In the genomic region with DNA sequence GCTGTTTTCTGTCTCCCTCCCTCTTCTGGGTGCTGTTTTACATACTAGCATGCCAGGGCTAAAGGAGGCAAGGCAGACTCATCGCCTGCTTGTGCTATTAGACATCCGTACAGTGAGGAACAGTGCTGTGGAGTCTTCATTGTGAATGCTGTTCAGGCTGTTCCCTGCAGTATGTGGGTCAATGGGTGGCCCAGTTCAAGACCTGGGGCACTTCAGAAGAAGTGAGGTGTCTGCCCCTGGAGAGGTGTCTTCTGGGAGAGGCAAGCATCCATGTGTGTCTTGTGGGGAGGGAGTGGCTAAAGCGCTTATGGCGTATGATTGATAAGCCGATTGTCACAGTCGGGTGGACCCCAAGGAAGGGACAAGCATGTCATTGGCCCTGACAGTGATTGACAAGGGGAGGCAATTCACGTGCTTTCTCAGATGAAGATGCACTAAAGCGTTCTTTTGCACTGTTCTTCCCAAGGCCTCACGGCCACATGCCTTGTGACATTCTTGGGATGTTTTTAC, we compare ENCODE assay signal across 10 mouse cellular contexts.
DNase-seq lines count a peak whose midpoint lies in the region; ATAC-seq and TF ChIP-seq lines count a peak whose summit lies in the region.
"Had no signal": no experiment of that assay in that cellular context is flagged by ENCODE, and none has a peak within 500 bp of the region (broad histone marks: within the 10 kb centered on the region; RNA-seq: fewer than 3 reads in every experiment).

No protein-coding gene starts in this region.

- no peaks in the 10 kb centered on the region for H3K9me3 ChIP-seq in heart, embryonic 10.5 days
- no peaks in the 10 kb centered on the region for H3K9me3 ChIP-seq in intestine, embryonic 15.5 days
- H3K9me3 ChIP-seq in neural tube, embryonic 15.5 days (replicated peaks): no peaks in the 10 kb centered on the region

- no peak for DNase-seq in heart, embryonic 10.5 days (ENCODE audit: low spot score)
- DNase-seq in heart, adult 8-10 months (ENCODE audit: low spot score): no peak
- DNase-seq in layer of hippocampus, adult 2 months (ENCODE audit: low spot score in 2 of 2): no peak
- no peak for DNase-seq in layer of hippocampus, adult 8-10 months (ENCODE audit: low spot score in 2 of 2)
- no peak for DNase-seq in adrenal gland, postnatal 14 days
- DNase-seq in thymus, postnatal 0 days (ENCODE audit: low spot score): no peak

- H3K9ac ChIP-seq in intestine, embryonic 15.5 days: no peak overlapping the region
- no peak overlapping the region for H3K9ac ChIP-seq in neural tube, embryonic 15.5 days (replicated peaks)

- H3K27me3 ChIP-seq in heart, embryonic 10.5 days (ENCODE audit: insufficient read depth, poor library complexity, severe bottlenecking): peaks cover 19% of the 10 kb centered on the region; the same call in 1 of the 2 replicates
- no peaks in the 10 kb centered on the region for H3K27me3 ChIP-seq in intestine, embryonic 15.5 days (replicated peaks)
- H3K27me3 ChIP-seq in neural tube, embryonic 15.5 days (replicated peaks): no peaks in the 10 kb centered on the region
- H3K27me3 ChIP-seq: Patski had no signal

- no peaks in the 10 kb centered on the region for H3K36me3 ChIP-seq in heart, embryonic 10.5 days
- H3K36me3 ChIP-seq in intestine, embryonic 15.5 days: no peaks in the 10 kb centered on the region
- no peaks in the 10 kb centered on the region for H3K36me3 ChIP-seq in neural tube, embryonic 15.5 days

- 50% methylated on average over 9 of the region's 9 CpGs for WGBS in heart, embryonic 10.5 days
- 63% methylated on average over 9 of the region's 9 CpGs for whole genome bisulfite sequencing in intestine, embryonic 15.5 days
- WGBS in neural tube, embryonic 15.5 days: 74% methylated on average over 9 of the region's 9 CpGs

- H3K27ac ChIP-seq in heart, embryonic 10.5 days: peak overlapping the region; percentile 2; the same call in 1 of the 2 replicates
- H3K27ac ChIP-seq in layer of hippocampus, adult 2 months: peak overlapping the region; percentile 81
- peak overlapping the region; percentile 1; the same call in 1 of the 2 replicates for H3K27ac ChIP-seq in intestine, embryonic 15.5 days
- H3K27ac ChIP-seq in neural tube, embryonic 15.5 days (replicated peaks): peak overlapping the region; percentile 23; the same call in 1 of the 2 replicates

- H3K4me2 ChIP-seq in intestine, embryonic 15.5 days (replicated peaks): no peak overlapping the region
- no peak overlapping the region for H3K4me2 ChIP-seq in neural tube, embryonic 15.5 days

- no peak overlapping the region for H3K4me3 ChIP-seq in heart, embryonic 10.5 days
- no peak overlapping the region for H3K4me3 ChIP-seq in layer of hippocampus, adult 2 months
- H3K4me3 ChIP-seq in intestine, embryonic 15.5 days (replicated peaks): no peak overlapping the region
- H3K4me3 ChIP-seq in neural tube, embryonic 15.5 days (replicated peaks): no peak overlapping the region
- H3K4me3 ChIP-seq: myocyte had no signal

- no peak for ATAC-seq in intestine, embryonic 15.5 days
- ATAC-seq in neural tube, embryonic 15.5 days (ENCODE audit: low FRiP score): peak; percentile 7; the same call in 1 of the 2 replicates

- TF ChIP-seq CTCF in layer of hippocampus, adult 2 months (conservative IDR thresholded peaks at IDR 0.05): no peak

- peaks cover 79% of the 10 kb centered on the region for H3K4me1 ChIP-seq in heart, embryonic 10.5 days
- peaks cover 51% of the 10 kb centered on the region for H3K4me1 ChIP-seq in intestine, embryonic 15.5 days (replicated peaks)
- H3K4me1 ChIP-seq in neural tube, embryonic 15.5 days: peaks cover 67% of the 10 kb centered on the region

Comparison
In these comparisons a context has a peak if more than half of its experiments do, and no peak if none do; other contexts are left out.
1. H3K27ac ChIP-seq: peak in every context shown above with its lines; median percentile 81 in layer of hippocampus, adult 2 months; 23 in neural tube, embryonic 15.5 days; 2 in heart, embryonic 10.5 days; 1 in intestine, embryonic 15.5 days.